Mouse (Mus musculus) gastrocnemius, postnatal 14 days (tissue): ENCODE measurements around the gene Cdhr2. TPM values are rescaled to one million over a fixed set of nuclear protein-coding genes. Genes with fewer than 3 reads are reported as not detected.

Source experiments
- DNase-seq: peaks from one replicate; pipeline ENCODE4 v3.0.0; 2021; ENCODE audit warnings: mixed read lengths
- intact Hi-C: fragments of 180-260 bp; cut with DNase I; formaldehyde crosslinking; loops from one replicate; pipeline ENCODE4 v1.15.1; 2025; ENCODE audit warnings: low total_unique reads
- long read RNA-seq, 2 experiments: library from polyadenylated mRNA; stranded (forward); transcript quantifications; one replicate each; pipeline ENCODE4 v2.0.0; 2021
- total RNA-seq, 2 experiments: library from RNA; stranded (reverse); gene quantifications; 2 replicates each; pipeline ENCODE4 v1.2.3; 2021

The Cdhr2 gene
- not detected for total RNA-seq
- long read RNA-seq, experiment 1 = 0 reads
- long read RNA-seq, experiment 2 = 0 reads

DNA sequence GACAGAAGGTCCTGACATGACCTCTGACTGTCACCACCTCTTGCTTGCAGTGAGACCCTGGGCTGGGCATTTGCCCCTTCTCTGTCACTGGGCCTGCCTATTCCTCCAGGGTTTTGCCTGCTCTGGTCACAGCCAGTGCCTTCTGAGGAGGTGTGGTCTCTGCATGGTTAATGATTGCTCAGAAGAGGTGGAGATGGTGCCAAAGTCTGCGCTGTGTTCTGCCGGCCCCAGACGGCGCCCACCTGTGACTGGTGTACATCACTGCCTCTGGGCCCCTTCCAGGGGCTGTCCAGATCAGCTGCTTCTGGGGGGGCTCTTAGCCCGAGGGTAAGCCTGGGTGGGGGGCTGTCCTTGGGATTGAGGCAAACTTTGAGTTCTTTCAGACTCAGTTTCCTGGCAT lies at the start of gene Cdhr2:
TSS of gene Cdhr2 (plus strand) at position 219 of the 400 bp plus-strand sequence.
- DNase-seq = no peak
- intact Hi-C loops = no loop called here

- intact Hi-C loops = no loop called here
- no peak for DNase-seq
Observed at GRCm38 (mm10) chr13:54660877-54661276, 40.4 kb upstream of the Cdhr2 start.

DNA sequence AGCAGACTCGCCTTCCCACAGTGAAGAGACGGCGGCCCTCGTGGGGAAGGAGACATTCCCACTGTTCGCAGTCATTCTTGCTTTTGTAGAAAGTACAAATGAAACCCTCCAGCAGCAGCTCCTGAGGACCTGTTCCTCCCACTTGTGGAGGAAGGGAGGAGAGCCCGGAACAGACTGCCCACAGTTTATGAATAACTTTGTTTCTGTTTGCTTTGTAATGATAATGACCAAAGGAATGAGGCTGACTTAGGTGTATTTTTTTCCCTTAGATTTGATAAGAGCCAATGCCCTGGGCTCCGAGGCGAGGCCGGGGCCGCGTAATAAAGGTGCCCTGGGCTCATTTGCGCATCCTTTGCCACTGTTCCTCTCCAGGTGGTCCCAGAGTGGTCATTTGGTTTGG lies 39.9 kb upstream of the Cdhr2 start:
- intact Hi-C loops = no loop called here
- DNase-seq = no peak

DNA sequence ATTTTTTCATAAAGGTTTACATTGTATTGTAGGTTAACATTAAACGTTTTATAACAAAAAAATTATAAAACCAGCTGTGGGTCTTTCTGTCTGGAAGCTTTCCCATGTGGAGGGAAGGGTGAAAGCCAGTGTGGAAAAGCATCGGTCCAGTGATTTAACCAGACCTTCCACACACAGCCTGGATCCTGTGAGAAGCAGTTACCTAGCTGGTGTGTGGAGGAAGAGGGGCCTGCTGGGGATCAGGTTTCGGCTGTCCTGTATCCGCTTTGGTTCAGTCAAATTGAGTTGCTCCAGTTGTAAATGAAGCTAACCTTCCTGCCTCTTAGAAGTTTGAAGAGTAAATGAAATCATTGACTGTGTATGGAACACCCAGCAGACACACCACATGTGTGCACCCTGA lies 37.3 kb upstream of the Cdhr2 start:
- intact Hi-C loops = no loop called here
- DNase-seq = no peak

DNA sequence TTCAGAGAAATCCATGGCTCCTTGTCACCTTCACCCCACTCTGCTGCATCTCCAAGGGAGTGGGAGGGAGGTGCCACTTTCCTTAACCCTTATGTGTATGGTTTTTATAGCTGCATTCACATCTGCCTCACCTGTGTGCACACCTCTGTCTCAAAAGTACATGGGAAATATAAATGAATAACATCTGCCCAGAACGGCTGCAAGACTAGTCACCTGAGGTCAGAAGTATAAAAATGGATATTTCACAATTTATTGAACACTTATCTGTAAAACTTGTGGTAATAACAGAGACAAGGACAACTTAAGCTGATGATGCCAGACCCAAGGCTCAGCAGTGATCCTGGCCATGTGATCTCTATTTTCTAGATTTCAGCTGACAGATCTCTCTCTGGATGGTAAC lies 36.8 kb upstream of the Cdhr2 start:
- intact Hi-C loops = no loop called here
- no peak for DNase-seq

GRCm38 (mm10) chr13:54665062-54665461 lies 36.2 kb upstream of the Cdhr2 start:
- intact Hi-C loops = no loop called here
- DNase-seq = no peak

DNA sequence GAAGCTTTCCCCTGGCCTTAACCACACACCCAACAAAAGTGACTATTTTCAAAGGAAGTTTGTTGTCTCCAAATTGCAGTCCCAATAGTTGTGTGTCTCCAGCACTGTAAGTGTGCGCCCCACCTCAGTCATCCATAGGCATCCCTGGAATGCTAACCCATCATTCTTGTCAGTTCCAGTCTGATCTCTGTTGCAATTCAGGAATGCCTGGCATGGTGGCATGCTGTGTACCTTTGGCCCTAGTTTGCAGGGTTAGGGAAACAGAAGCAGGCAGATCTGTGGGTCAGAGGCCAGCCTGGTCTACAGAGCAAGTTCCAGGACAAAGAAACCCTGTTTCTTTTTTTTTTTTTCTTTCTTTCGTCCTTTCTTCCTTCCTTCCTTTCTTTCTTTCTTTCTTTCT lies 30.8 kb upstream of the Cdhr2 start:
- intact Hi-C loops = no loop called here

GRCm38 (mm10) chr13:54675895-54676590 lies 25.2 kb upstream of the Cdhr2 start:
- DNase-seq = no peak
- intact Hi-C loops = no loop called here

More for the DNA sequence above, 30.8 kb upstream of the Cdhr2 start:
- DNase-seq = no peak

- no peak for DNase-seq
- intact Hi-C loops = no loop called here
Observed at GRCm38 (mm10) chr13:54678263-54678662, 23.0 kb upstream of the Cdhr2 start.

DNA sequence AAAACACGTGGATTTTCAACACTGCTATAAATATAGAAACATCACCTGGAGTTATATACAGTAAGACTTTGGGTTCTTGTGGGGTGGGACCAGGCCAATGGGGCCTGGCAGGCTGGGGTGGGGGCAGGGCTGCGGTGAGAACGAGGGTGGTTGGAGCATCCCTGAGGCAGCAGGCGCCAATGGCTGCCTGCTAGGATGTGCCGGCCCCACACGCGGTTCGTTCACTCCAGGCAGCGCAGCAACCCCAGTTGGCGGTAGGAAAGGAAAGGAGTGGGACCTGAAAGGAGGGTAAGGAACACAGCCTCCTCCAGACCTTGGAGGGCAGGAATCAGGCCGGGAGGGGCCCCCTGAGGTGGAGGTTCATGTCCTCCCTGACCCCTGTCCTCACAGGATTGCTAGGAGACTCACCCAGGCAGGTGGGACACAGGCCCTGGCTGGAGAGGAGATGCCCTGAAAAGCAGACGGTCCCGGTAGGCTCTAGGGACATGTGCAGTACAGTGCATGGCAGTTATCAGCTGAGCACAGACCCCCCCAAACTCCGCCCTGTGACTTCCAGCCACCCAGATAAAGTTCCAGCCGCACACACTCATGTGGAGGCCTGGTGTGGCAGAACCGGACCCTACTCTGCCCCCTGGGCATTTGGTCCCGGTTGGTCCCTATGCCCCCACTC lies 20.9 kb upstream of the Cdhr2 start:
- intact Hi-C loops = no loop called here
- DNase-seq = no peak

DNA sequence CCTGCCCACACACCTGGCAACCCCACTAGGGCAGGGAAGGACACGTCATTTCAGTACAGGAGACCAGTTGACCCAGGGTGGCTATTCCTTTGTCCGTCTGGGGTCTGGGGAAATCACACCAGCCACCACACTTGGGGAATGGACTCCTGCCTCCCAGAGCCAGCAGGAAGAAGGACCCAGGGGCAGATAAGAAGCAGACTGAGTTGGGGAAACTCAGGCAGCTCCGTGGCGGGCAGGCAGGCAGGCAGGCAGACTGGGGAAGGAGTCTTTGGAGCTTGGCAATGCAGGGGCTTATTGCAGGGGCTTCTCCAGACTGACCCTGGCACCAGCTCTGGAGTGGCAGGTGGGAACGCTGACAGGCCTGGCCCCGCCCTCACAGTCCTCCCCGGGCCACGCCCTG lies 20.0 kb upstream of the Cdhr2 start:
- intact Hi-C loops = no loop called here
- DNase-seq = no peak

- intact Hi-C loops = no loop called here
- DNase-seq = no peak
Observed at GRCm38 (mm10) chr13:54683301-54683700, 18.0 kb upstream of the Cdhr2 start.

GRCm38 (mm10) chr13:54684140-54684896 lies 16.9 kb upstream of the Cdhr2 start:
- intact Hi-C loops = no loop called here
- no peak for DNase-seq

DNA sequence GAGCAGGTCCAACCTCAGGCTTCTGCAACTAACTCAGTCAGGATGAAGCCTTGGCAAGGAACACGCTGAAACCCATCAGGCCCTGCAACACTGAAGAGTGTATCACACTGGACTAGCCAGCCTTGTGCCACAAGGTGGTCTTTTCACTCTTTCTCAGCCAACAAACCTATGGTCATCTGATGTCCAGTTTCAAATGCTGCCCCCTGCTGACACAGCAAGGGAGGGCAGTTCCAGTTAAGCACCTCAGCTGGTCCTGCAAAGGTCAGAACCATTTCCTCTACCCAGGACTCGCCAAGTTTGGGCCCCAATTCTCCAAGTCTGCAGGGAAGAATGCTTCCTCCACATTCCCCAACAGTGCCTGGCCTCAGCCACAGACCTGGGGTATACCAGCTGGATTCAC lies 16.1 kb upstream of the Cdhr2 start:
- intact Hi-C loops = no loop called here
- no peak for DNase-seq

GRCm38 (mm10) chr13:54686139-54687053 lies 14.9 kb upstream of the Cdhr2 start:
- intact Hi-C loops = no loop called here
- DNase-seq = no peak

DNA sequence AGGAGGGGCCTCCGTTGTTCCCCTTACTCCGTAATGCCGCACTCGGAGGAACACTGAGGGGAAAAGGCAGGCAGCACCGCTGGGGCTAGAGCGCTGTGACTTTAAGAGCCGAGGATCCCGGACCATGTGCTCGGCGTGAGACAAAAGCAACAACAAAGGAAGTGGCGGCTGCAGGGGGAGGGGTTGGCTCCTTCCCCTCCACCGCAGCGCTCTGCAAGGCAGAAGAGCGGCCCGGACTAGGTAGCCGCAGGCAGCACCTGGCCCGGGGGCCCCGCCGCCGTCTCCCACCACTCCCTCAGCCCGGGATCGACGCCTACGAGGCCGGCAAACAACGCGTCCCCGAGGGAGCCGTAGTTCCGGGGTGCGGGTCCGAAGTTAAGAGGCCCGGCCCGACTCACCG lies 14.2 kb upstream of the Cdhr2 start:
- DNase-seq = peak; percentile 76
- intact Hi-C loops = no loop called here

DNA sequence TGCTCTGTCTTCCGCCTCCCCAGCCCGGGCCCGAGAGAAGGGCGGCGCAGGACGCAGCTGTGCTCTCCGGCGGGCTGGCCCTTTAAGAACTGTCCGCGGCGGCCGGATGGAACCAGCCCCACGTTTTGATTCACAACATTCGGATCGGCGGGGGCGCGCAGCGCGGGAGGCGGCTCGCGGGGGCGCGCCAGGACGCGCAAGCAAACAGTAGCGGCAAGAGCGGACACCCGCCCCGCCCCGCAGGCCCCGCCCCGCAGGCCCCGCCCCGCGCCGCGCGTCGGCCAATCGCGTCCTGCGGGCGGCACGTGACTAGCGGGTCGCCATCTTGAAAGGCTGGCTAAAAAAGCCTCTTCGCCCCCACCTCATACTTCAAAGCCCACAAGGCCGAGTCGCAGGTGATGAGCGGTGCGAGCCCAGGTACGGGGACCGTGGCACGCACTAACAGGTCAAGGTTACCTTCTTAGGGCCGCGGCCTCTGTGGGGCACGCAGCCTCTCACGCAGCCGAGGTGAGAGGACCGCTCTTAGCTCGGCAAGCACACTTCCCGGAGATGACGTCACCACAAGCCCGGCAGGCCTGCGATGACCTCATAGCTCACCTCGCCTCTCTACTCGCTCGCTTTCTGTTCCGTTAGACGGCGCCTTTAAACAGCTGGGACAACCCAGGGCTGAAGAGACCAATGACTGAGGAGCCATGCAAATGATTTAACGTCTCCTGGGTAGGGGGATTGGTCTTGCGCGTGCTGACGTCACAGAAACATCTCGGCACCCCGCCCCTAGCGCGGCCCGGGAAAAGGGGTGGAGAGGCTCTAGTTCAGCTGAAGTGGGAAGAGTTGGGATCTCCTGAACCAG lies 13.5 kb upstream of the Cdhr2 start:
- peak; percentile 98 for DNase-seq
- intact Hi-C loops = no loop called here

DNA sequence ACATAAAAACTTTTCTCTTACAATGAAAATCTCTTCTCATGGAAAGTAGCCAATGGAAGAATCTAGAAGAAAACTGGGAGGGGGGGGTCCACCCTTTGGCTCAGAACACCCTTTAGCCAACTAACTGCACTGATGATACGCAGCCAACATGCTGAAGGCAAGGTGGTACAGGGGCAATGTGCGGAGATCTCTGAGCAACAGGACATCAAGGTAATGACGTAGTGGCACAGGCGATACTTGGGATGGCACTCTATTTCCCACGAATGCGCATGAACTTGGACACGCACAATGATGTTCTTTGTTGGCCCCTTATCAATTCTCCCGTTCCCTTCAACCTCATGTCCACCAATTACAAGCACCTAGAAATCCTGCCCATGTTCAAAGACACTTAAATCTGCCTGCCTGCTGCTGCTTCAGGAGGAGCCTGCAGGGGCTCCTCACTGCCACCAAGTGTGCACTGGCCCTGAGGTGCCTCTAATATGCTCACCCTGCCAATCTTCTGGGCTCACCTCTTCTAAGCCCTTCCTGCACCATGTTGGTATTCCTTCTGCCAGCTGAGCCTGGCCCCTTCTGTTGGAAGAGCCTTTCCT lies 11.0 kb upstream of the Cdhr2 start:
- DNase-seq = no peak
- intact Hi-C loops = no loop called here
